11 mouse cellular contexts compared by ENCODE assay signal in the genomic region with DNA sequence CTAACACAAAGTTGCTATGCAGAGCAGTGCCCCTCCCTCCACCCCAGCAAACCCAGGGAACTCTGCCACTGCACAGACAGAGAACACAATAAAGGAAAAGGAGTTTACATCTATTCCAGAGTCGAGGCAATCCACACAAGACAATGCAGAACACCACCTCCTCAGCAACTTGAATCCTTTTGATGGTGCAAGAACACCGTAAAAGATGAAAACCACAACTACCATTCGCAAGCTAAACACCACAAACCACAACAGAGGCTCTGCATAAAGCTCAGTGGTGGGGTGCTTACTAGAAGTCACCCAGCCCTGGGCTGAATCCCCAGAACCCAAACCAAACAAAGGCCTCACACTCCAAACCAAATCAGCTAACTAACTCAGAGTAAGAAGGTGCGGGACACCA.
DNase-seq lines count a peak whose midpoint lies in the region; ATAC-seq and TF ChIP-seq lines count a peak whose summit lies in the region.
"Had no signal": no experiment of that assay in that cellular context is flagged by ENCODE, and none has a peak within 500 bp of the region (broad histone marks: within the 10 kb centered on the region; RNA-seq: fewer than 3 reads in every experiment).

No protein-coding gene starts in this region.

- intact Hi-C loops in gastrocnemius, adult 2 months (cut with DNase I), result loop anchor here (10.0 kb wide), 1 partner anchor 101 kb away; the partner anchor contains the start of gene Magi1

- peaks cover 9% of the 10 kb centered on the region for H3K79me3 ChIP-seq in C2C12 (ENCODE audit: low read depth)

- H3K4me1 ChIP-seq in intestine, embryonic 16.5 days (ENCODE audit: control insufficient read depth, insufficient read depth, low read length), result peaks cover 43% of the 10 kb centered on the region
- peaks cover 45% of the 10 kb centered on the region for H3K4me1 ChIP-seq in intestine, embryonic 15.5 days (replicated peaks)

- H3K9ac ChIP-seq in intestine, embryonic 16.5 days (ENCODE audit: low read depth, low read length), result 0 out of 2 replicates have a peak overlapping the region, but pooled peaks have one; percentile 25
- H3K9ac ChIP-seq in intestine, embryonic 15.5 days, result no peak overlapping the region
- H3K9ac ChIP-seq: liver, embryonic 15.5 days; midbrain, embryonic 12.5 days had no signal

- no peak for ATAC-seq in intestine, embryonic 16.5 days
- no peak for ATAC-seq in intestine, embryonic 15.5 days
- ATAC-seq in granulocyte monocyte progenitor cell, adult 5-6 weeks (replicated peaks; ENCODE audit: poor library complexity, severe bottlenecking), result peak; percentile 42; the same call in 1 of the 2 replicates

- H3K4me2 ChIP-seq in intestine, embryonic 16.5 days (ENCODE audit: low read depth, low read length), result no peak overlapping the region
- no peak overlapping the region for H3K4me2 ChIP-seq in intestine, embryonic 15.5 days (replicated peaks)
- H3K4me2 ChIP-seq: liver, embryonic 15.5 days; midbrain, embryonic 12.5 days had no signal

- H3K27me3 ChIP-seq in intestine, embryonic 16.5 days (replicated peaks; ENCODE audit: control insufficient read depth, insufficient read depth, low read length), result no peaks in the 10 kb centered on the region
- no peaks in the 10 kb centered on the region for H3K27me3 ChIP-seq in intestine, embryonic 15.5 days (replicated peaks)
- no peaks in the 10 kb centered on the region for H3K27me3 ChIP-seq in C2C12 (ENCODE audit: control insufficient read depth, insufficient read depth, insufficient read length)
- H3K27me3 ChIP-seq: midbrain, embryonic 12.5 days had no signal

- no peak for TF ChIP-seq CTCF in gastrocnemius, adult 2 months (IDR thresholded peaks at IDR 0.05)
- TF ChIP-seq CTCF in C2C12 (IDR thresholded peaks at IDR 0.05; ENCODE audit: control insufficient read depth, insufficient read depth, insufficient read length), result no peak

- no peaks in the 10 kb centered on the region for H3K9me3 ChIP-seq in intestine, embryonic 16.5 days (ENCODE audit: control insufficient read depth, low read length)
- no peaks in the 10 kb centered on the region for H3K9me3 ChIP-seq in intestine, embryonic 15.5 days
- H3K9me3 ChIP-seq: liver, embryonic 15.5 days; midbrain, embryonic 12.5 days had no signal

- H3ac ChIP-seq in C2C12 (ENCODE audit: control insufficient read depth, insufficient read length, low read depth), result no peak overlapping the region

- H3K27ac ChIP-seq in gastrocnemius, adult 2 months, result peak overlapping the region; percentile 73
- H3K27ac ChIP-seq in intestine, embryonic 16.5 days (ENCODE audit: low read length), result peak overlapping the region; percentile 60
- H3K27ac ChIP-seq in intestine, embryonic 15.5 days, result no peak overlapping the region
- H3K27ac ChIP-seq: liver, embryonic 15.5 days had no signal

- WGBS in intestine, embryonic 16.5 days, result 75% methylated on average over 4 of the region's 4 CpGs
- WGBS in intestine, embryonic 15.5 days, result 71% methylated on average over 4 of the region's 4 CpGs

- H3K36me3 ChIP-seq in intestine, embryonic 16.5 days (ENCODE audit: control insufficient read depth, insufficient read depth, low read length), result no peaks in the 10 kb centered on the region
- H3K36me3 ChIP-seq in intestine, embryonic 15.5 days, result no peaks in the 10 kb centered on the region
- no peaks in the 10 kb centered on the region for H3K36me3 ChIP-seq in C2C12 (ENCODE audit: control insufficient read depth, insufficient read depth)
- H3K36me3 ChIP-seq: liver, embryonic 15.5 days; midbrain, embryonic 12.5 days had no signal

- DNase-seq in gastrocnemius, adult 2 months, result no peak
- no peak for DNase-seq in gastrocnemius, postnatal 4 days (ENCODE audit: low spot score in 2 of 2)
- no peak for DNase-seq in urinary bladder, adult 2 months (ENCODE audit: low spot score)
- DNase-seq in cerebellum, adult 8-10 months, result no peak
- DNase-seq: adrenal gland, postnatal 25 days had no signal

- H3K4me3 ChIP-seq in gastrocnemius, adult 2 months, result no peak overlapping the region
- H3K4me3 ChIP-seq in intestine, embryonic 16.5 days (ENCODE audit: low read length), result no peak overlapping the region
- no peak overlapping the region for H3K4me3 ChIP-seq in intestine, embryonic 15.5 days (replicated peaks)
- no peak overlapping the region for H3K4me3 ChIP-seq in C2C12 (ENCODE audit: insufficient read depth, poor library complexity, severe bottlenecking)
- H3K4me3 ChIP-seq: liver, embryonic 15.5 days; midbrain, embryonic 12.5 days had no signal

- H3K79me2 ChIP-seq in C2C12 (ENCODE audit: control insufficient read depth, insufficient read depth), result peaks cover 51% of the 10 kb centered on the region

TF ChIP-seq in C2C12, 6 proteins besides CTCF, POLR2A, EP300 and RAD21:
- no peak for TF ChIP-seq MAX (IDR thresholded peaks at IDR 0.05)
- peak; percentile 63 for TF ChIP-seq CEBPB (IDR thresholded peaks at IDR 0.05; ENCODE audit: low read depth)
